ENCODE assay signal across 8 mouse cellular contexts in genomic region chr16:49332107-49332722, GRCm38 (mm10).
DNase-seq lines count a peak whose midpoint lies in the region; ATAC-seq and TF ChIP-seq lines count a peak whose summit lies in the region.

No protein-coding gene starts in this region.

- H3K4me3 ChIP-seq in midbrain, postnatal 0 days (ENCODE audit: low read depth, low read length) = no peak overlapping the region
- no peak overlapping the region for H3K4me3 ChIP-seq in midbrain, embryonic 11.5 days (ENCODE audit: low read depth, low read length)
- H3K4me3 ChIP-seq in kidney, embryonic 14.5 days (ENCODE audit: low read length) = no peak overlapping the region

- H3K4me1 ChIP-seq in midbrain, postnatal 0 days (ENCODE audit: insufficient read depth, low read length) = no peaks in the 10 kb centered on the region
- H3K4me1 ChIP-seq in midbrain, embryonic 11.5 days (ENCODE audit: control insufficient read depth, insufficient read depth, low read length) = no peaks in the 10 kb centered on the region
- no peaks in the 10 kb centered on the region for H3K4me1 ChIP-seq in kidney, embryonic 14.5 days (ENCODE audit: control insufficient read depth, insufficient read depth, low read length)

- peak; percentile 1 for DNase-seq in embryo, embryonic 11.5 days (ENCODE audit: low read depth, low spot score)
- DNase-seq in embryo, embryonic 10.5 days (ENCODE audit: low spot score) = no peak
- DNase-seq in midbrain, postnatal 0 days (ENCODE audit: low spot score) = peak; percentile 69
- DNase-seq in midbrain, embryonic 11.5 days (ENCODE audit: low spot score, missing footprints) = no peak
- DNase-seq in mesoderm, embryonic 11.5 days (ENCODE audit: low read depth, low spot score) = peak; percentile 31
- DNase-seq in urinary bladder, adult 18-20 months (ENCODE audit: low spot score in 2 of 2) = no peak
- no peak for DNase-seq in spleen, postnatal 14 days (ENCODE audit: low spot score in 2 of 2)

- no peak for TF ChIP-seq CTCF in midbrain, postnatal 0 days (IDR thresholded peaks at IDR 0.05)

- no peaks in the 10 kb centered on the region for H3K36me3 ChIP-seq in midbrain, postnatal 0 days (ENCODE audit: insufficient read depth, low read length)
- no peaks in the 10 kb centered on the region for H3K36me3 ChIP-seq in midbrain, embryonic 11.5 days (ENCODE audit: control insufficient read depth, insufficient read depth, low read length)
- no peaks in the 10 kb centered on the region for H3K36me3 ChIP-seq in kidney, embryonic 14.5 days (ENCODE audit: control insufficient read depth, insufficient read depth, low read length)

- WGBS in midbrain, postnatal 0 days = 82% methylated on average over 4 of the region's 5 CpGs
- WGBS in midbrain, embryonic 11.5 days = 80% methylated on average over 5 of the region's 5 CpGs
- 48% methylated on average over 5 of the region's 5 CpGs for WGBS in kidney, embryonic 14.5 days

- no peak overlapping the region for H3K27ac ChIP-seq in midbrain, postnatal 0 days (ENCODE audit: low read depth, low read length)
- H3K27ac ChIP-seq in midbrain, embryonic 11.5 days (ENCODE audit: low read depth, low read length) = no peak overlapping the region
- H3K27ac ChIP-seq in kidney, embryonic 14.5 days (ENCODE audit: low read depth, low read length) = no peak overlapping the region

- no peak overlapping the region for H3K4me2 ChIP-seq in midbrain, postnatal 0 days (ENCODE audit: low read depth, low read length, poor library complexity, severe bottlenecking)
- no peak overlapping the region for H3K4me2 ChIP-seq in midbrain, embryonic 11.5 days
- H3K4me2 ChIP-seq in kidney, embryonic 14.5 days (replicated peaks; ENCODE audit: low read depth, low read length) = no peak overlapping the region

- H3K9me3 ChIP-seq in midbrain, postnatal 0 days (ENCODE audit: low read length) = no peaks in the 10 kb centered on the region
- H3K9me3 ChIP-seq in midbrain, embryonic 11.5 days (ENCODE audit: control insufficient read depth, low read length) = no peaks in the 10 kb centered on the region
- H3K9me3 ChIP-seq in kidney, embryonic 14.5 days (ENCODE audit: control insufficient read depth, low read length) = no peaks in the 10 kb centered on the region

- ATAC-seq in midbrain, postnatal 0 days (ENCODE audit: low FRiP score) = no peak
- no peak for ATAC-seq in midbrain, embryonic 11.5 days (ENCODE audit: low FRiP score)
- ATAC-seq in kidney, embryonic 14.5 days (ENCODE audit: low FRiP score, low TSS enrichment) = peak; percentile 64; the same call in 1 of the 2 replicates

- no peak overlapping the region for H3K9ac ChIP-seq in midbrain, postnatal 0 days (replicated peaks; ENCODE audit: low read length, poor library complexity, severe bottlenecking)
- no peak overlapping the region for H3K9ac ChIP-seq in midbrain, embryonic 11.5 days (ENCODE audit: low read length)
- no peak overlapping the region for H3K9ac ChIP-seq in kidney, embryonic 14.5 days (ENCODE audit: low read depth, low read length)

- no peaks in the 10 kb centered on the region for H3K27me3 ChIP-seq in midbrain, postnatal 0 days (ENCODE audit: insufficient read depth, low read length)
- H3K27me3 ChIP-seq in midbrain, embryonic 11.5 days (ENCODE audit: control insufficient read depth, insufficient read depth, low read length) = no peaks in the 10 kb centered on the region
- no peaks in the 10 kb centered on the region for H3K27me3 ChIP-seq in kidney, embryonic 14.5 days (ENCODE audit: control insufficient read depth, insufficient read depth, low read length)

Comparison
In these comparisons a context has a peak if more than half of its experiments do, and no peak if none do; other contexts are left out.
1. DNase-seq: peak in embryo, embryonic 11.5 days (single experiment), midbrain, postnatal 0 days (single experiment) and mesoderm, embryonic 11.5 days (single experiment); none in embryo, embryonic 10.5 days (single experiment), midbrain, embryonic 11.5 days (single experiment), urinary bladder, adult 18-20 months (0 of 2) and spleen, postnatal 14 days (0 of 2).